Mouse (Mus musculus) G1E (cell line): ENCODE results near the gene Arhgef19.

Experiments used
- CTCF ChIP-seq: IDR thresholded peaks from 2 replicates; pipeline ENCODE4 v1.5.1; 2012; ENCODE audit warnings: low read depth, low read length, inconsistent platforms, mixed read lengths
- GATA1 ChIP-seq: IDR thresholded peaks from 2 replicates; pipeline ENCODE4 v1.6.1; 2012; ENCODE audit warnings: borderline replicate concordance, low read length, inconsistent platforms, mixed read lengths
- GATA2 ChIP-seq: IDR thresholded peaks from 2 replicates; pipeline ENCODE4 v1.6.1; 2012; ENCODE audit warnings: low read depth, low read length, inconsistent platforms, borderline replicate concordance
- POLR2AphosphoS5 ChIP-seq: IDR thresholded peaks from 2 replicates; pipeline ENCODE4 v1.6.1; 2012; ENCODE audit warnings: low read depth, low read length, inconsistent platforms; ENCODE audit not compliant: insufficient replicate concordance
- TAL1 ChIP-seq: conservative IDR thresholded peaks from 2 replicates; pipeline ENCODE4 v1.6.1; 2012; ENCODE audit warnings: low read depth, low read length, inconsistent platforms, mixed read lengths

GRCm38 (mm10) chr4:141304223-141304611 lies 64.9 kb downstream of the Arhgef19 start:
- TF ChIP-seq POLR2AphosphoS5 (no peak), CTCF (no peak), TAL1 (no peak), GATA2 (no peak), GATA1 (no peak)
